Mouse (Mus musculus) kidney, postnatal 36 days (tissue): ENCODE results near the gene Wdr83os.
"Not testable (repeated sequence)": the region's sequence is repeated elsewhere in the genome, so short reads cannot be mapped to it uniquely, and the experiment has no call there.

Experiments
- DNase-seq, 2 experiments: peaks; one replicate each; pipeline ENCODE4 v3.0.0; 2021 to 2022; ENCODE audit warnings: mixed read lengths in 2 of 2

The Wdr83os gene

GRCm38 (mm10) chr8:85073041-85073612 lies 7.4 kb upstream of the Wdr83os start:
- no peak for DNase-seq

GRCm38 (mm10) chr8:85074167-85074566 lies 6.4 kb upstream of the Wdr83os start:
- DNase-seq: no peak

GRCm38 (mm10) chr8:85074617-85075016 lies 5.9 kb upstream of the Wdr83os start:
- DNase-seq: no peak

GRCm38 (mm10) chr8:85076001-85076400 lies 4.5 kb upstream of the Wdr83os start:
- DNase-seq: peak; percentile 51 to 83

GRCm38 (mm10) chr8:85076993-85077392 lies 3.5 kb upstream of the Wdr83os start:
- DNase-seq: peak; percentile 83 to 84

- DNase-seq: peak in 1 of 2 experiments; percentile 24
Measured at GRCm38 (mm10) chr8:85080214-85080531, 367 bp upstream of the Wdr83os start.

- peak; percentile 44 to 54 for DNase-seq
Measured at GRCm38 (mm10) chr8:85081216-85081555, 646 bp downstream of the Wdr83os start, which contains the start of gene Wdr83. TSS of gene Wdr83 (minus strand) at chr8:85081306.

- not testable (repeated sequence) for DNase-seq
Measured at GRCm38 (mm10) chr8:85082169-85082568, 1.6 kb downstream of the Wdr83os start.

GRCm38 (mm10) chr8:85083108-85083813 lies 2.7 kb downstream of the Wdr83os start, which contains the start of gene Man2b1:
TSS of gene Man2b1 (plus strand) at chr8:85083270.
- DNase-seq: peak; percentile 96 to 97

- no peak for DNase-seq
Measured at GRCm38 (mm10) chr8:85084633-85085032, 4.1 kb downstream of the Wdr83os start.

GRCm38 (mm10) chr8:85086238-85086637 lies 5.7 kb downstream of the Wdr83os start:
- peak in 1 of 2 experiments; percentile 38 for DNase-seq

- DNase-seq: no peak
Measured at GRCm38 (mm10) chr8:85088771-85089170, 8.2 kb downstream of the Wdr83os start.

- DNase-seq: no peak
Measured at GRCm38 (mm10) chr8:85090856-85091255, 10.3 kb downstream of the Wdr83os start.

GRCm38 (mm10) chr8:85091526-85092090 lies 11.1 kb downstream of the Wdr83os start:
- DNase-seq: no peak

GRCm38 (mm10) chr8:85095051-85095450 lies 14.5 kb downstream of the Wdr83os start:
- no peak for DNase-seq

GRCm38 (mm10) chr8:85095566-85095965 lies 15.0 kb downstream of the Wdr83os start:
- no peak for DNase-seq

- no peak for DNase-seq
Measured at GRCm38 (mm10) chr8:85096196-85096595, 15.7 kb downstream of the Wdr83os start.

GRCm38 (mm10) chr8:85096850-85097249 lies 16.3 kb downstream of the Wdr83os start:
- no peak for DNase-seq

- no peak for DNase-seq
Measured at GRCm38 (mm10) chr8:85100076-85100665, 19.6 kb downstream of the Wdr83os start.

- no peak for DNase-seq
Measured at GRCm38 (mm10) chr8:85113241-85113640, 32.7 kb downstream of the Wdr83os start.

GRCm38 (mm10) chr8:85115501-85115900 lies 35.0 kb downstream of the Wdr83os start:
- DNase-seq: no peak

- DNase-seq: no peak
Measured at GRCm38 (mm10) chr8:85116984-85117383, 36.4 kb downstream of the Wdr83os start.

GRCm38 (mm10) chr8:85119052-85119981 lies 38.8 kb downstream of the Wdr83os start:
- peak; percentile 95 to 96 for DNase-seq
